Mouse (Mus musculus) heart, postnatal 0 days (tissue): ENCODE results near the gene Irx2. TPM values are rescaled to one million over a fixed set of nuclear protein-coding genes. Genes with fewer than 3 reads are reported as not detected.

Experiments used
- ATAC-seq: fragments of 200-750 bp; cut with Nextera tagmentation; 2 replicates; pipeline ENCODE4 v1.8.0; 2017; ENCODE audit warnings: low read depth, moderate number of reproducible peaks, moderate library complexity; ENCODE audit not compliant: insufficient read depth
- DNase-seq: peaks from one replicate; pipeline ENCODE4 v3.0.0-alpha.2; 2016; ENCODE audit warnings: low spot score
- H3K27ac ChIP-seq: fragments of 300-500 bp; sonication (generic); 2 replicates; pipeline ENCODE4 v1.5.1; 2014; ENCODE audit warnings: low read depth, mild to moderate bottlenecking
- H3K27me3 ChIP-seq: fragments of 300-500 bp; sonication (generic); 2 replicates; pipeline ENCODE4 v1.6.1; 2014; ENCODE audit warnings: low read length, mixed read lengths; ENCODE audit not compliant: control insufficient read depth, insufficient read depth
- H3K36me3 ChIP-seq: fragments of 300-500 bp; sonication (generic); replicated peaks from 2 replicates; pipeline ENCODE4 v1.6.1; 2014; ENCODE audit warnings: low read length, mixed read lengths; ENCODE audit not compliant: control insufficient read depth, insufficient read depth
- H3K4me1 ChIP-seq: fragments of 300-500 bp; sonication (generic); 2 replicates; pipeline ENCODE4 v1.6.1; 2014; ENCODE audit warnings: antibody characterized with exemption; ENCODE audit not compliant: control insufficient read depth, insufficient read depth
- H3K4me2 ChIP-seq: fragments of 300-500 bp; sonication (generic); 2 replicates; pipeline ENCODE4 v1.6.1; 2014; ENCODE audit warnings: low read depth, mild to moderate bottlenecking, low read length, moderate library complexity
- H3K4me3 ChIP-seq: fragments of 300-500 bp; sonication (generic); 2 replicates; pipeline ENCODE4 v1.5.1; 2014; ENCODE audit warnings: low read depth, low read length
- H3K9ac ChIP-seq: fragments of 300-500 bp; sonication (generic); replicated peaks from 2 replicates; pipeline ENCODE4 v1.6.1; 2014; ENCODE audit warnings: low read depth, low read length, mixed read lengths
- H3K9me3 ChIP-seq: fragments of 300-500 bp; sonication (generic); replicated peaks from 2 replicates; pipeline ENCODE4 v1.6.1; 2016; ENCODE audit warnings: low read length; ENCODE audit not compliant: control insufficient read depth
- CTCF ChIP-seq: IDR thresholded peaks from 2 replicates; pipeline ENCODE4 v1.5.1; 2016; ENCODE audit warnings: antibody characterized with exemption, control low read depth, low read depth
- EP300 ChIP-seq: IDR thresholded peaks from 2 replicates; pipeline ENCODE4 v1.6.1; 2016; ENCODE audit warnings: antibody characterized with exemption, low read depth
- WGBS: fragments of 180-500 bp; shearing (Covaris S2); extraction: QIAGEN DNeasy Blood & Tissue Kit; methylation state at CpG from one replicate; pipeline ENCODE4 v1.1.7; 2014; 5-methylcytosine and 5-hydroxymethylcytosine counted together
- polyA plus RNA-seq: library from polyadenylated mRNA; unstranded; fragments of >200 nt; fragmentation: Nextera tagmentation; extraction: Ambion mirVana; gene quantifications from 2 replicates; pipeline ENCODE4 v1.2.1, GENCODE M21; 2015
- total RNA-seq: library from RNA; depleted of rRNA; stranded (reverse); fragments of >200 nt; gene quantifications from 2 replicates; pipeline ENCODE4 v1.2.3, GENCODE M21; 2014; ENCODE audit warnings: low replicate concordance

Irx2 gene
- total and polyA plus RNA-seq, 2 experiments from 2014 or later: 6.7 to 18.7 TPM

DNA sequence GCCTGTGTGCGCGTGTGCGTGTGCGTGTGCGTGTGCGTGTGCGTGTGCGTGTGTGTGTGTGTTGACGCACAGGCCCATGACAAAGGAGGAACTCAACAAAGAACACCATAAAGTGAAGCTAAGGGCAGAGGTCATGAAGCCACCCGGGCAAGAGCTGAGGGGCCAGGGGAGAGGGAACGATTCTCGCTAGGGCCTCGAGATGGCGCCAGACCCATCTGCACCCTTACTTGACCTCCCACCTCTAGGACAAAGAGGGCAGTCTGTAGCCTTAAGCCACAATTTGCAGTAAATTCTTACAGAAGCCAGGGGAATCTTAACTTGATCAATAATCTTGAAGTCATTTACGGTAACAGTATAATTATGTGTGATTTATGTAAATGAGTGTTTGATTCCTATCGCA is 19.9 kb upstream of the Irx2 start:
- H3K4me1 ChIP-seq: no peaks in the 10 kb centered on the region
- DNase-seq (no peak), ATAC-seq (no peak)
- no peak overlapping the region for H3K4me2 ChIP-seq
- H3K36me3 ChIP-seq: no peaks in the 10 kb centered on the region
- H3K27ac ChIP-seq: no peak overlapping the region
- no peak overlapping the region for H3K9ac ChIP-seq
- WGBS: 71% methylated on average over 16 of the region's 16 CpGs
- H3K4me3 ChIP-seq: no peak overlapping the region
- H3K27me3 ChIP-seq: no peaks in the 10 kb centered on the region
- 0 out of 2 replicates have a peak, but pooled peaks cover 3% of the 10 kb centered on the region for H3K9me3 ChIP-seq
- TF ChIP-seq CTCF (no peak), EP300 (no peak)

DNA sequence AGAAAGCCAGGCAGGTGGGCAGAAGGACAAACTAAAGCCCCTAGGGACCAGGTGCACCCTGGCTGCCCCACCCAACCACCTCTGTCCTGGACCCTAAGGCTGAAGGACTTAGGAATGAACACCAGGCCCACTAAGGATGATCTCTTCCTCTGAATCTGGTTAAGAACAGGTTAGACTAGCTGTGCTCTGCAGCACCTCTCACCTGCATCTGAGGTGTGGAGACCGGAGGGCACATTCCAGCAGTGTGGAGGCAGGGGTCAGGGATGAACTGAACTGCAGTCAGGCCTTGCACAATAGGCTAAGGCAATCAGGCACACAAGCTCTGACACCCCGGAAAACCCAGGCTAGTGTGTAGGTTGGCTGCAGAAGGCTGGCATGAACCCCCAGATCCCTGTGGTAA is 18.3 kb upstream of the Irx2 start:
- no peak overlapping the region for H3K4me3 ChIP-seq
- H3K27ac ChIP-seq: no peak overlapping the region
- TF ChIP-seq EP300: no peak
- no peak for TF ChIP-seq CTCF
- no peak overlapping the region for H3K9ac ChIP-seq
- no peak overlapping the region for H3K4me2 ChIP-seq
- H3K27me3 ChIP-seq: no peaks in the 10 kb centered on the region
- no peak for DNase-seq
- H3K9me3 ChIP-seq: 0 out of 2 replicates have a peak, but pooled peaks cover 3% of the 10 kb centered on the region
- H3K36me3 ChIP-seq: no peaks in the 10 kb centered on the region
- no peak for ATAC-seq
- H3K4me1 ChIP-seq: no peaks in the 10 kb centered on the region
- 90% methylated on average over 2 of the region's 2 CpGs for WGBS

DNA sequence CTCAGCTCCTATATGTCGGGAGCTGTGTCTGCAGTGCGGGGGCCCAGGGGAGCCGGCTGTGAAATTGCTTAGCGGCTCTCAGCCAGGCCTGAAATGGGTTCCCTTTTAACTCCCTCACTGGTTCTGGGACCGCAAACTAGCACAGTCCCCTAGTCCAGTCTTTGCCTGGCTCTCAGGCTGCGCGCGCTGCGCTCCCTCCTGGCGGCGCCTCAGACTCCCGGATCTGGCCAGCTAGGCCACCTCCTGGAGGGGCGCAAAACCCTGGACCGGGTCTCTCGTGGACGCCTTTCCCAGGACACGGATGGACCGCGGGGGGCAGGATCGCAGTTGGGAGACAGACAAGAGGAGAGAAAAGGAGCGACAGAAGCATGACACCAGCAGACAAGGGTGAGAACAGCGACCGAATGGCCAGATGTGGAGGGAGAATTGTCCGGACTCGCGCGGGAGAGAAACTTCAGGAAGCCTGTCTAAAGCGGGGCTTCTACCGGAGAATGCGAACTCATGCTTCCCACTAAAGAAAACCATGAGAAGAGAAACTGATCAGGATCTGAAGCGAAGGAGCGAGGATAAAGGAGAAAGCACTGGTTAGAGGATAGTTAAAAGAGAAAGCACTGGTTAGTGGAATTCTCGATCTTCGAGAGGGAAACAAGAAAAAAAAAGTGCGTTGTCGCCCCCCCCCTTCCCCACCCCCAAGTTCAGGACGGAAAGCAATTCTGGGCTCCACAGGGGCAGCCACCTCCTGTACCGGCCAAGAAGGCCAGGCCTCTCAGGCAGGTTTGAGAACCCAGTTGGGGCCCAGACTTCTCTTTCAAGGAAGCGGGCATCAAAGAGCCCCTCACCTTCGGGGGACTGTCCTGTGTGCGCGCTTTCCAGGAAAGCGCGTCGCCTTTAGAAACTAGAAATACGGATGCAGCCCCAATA is 4.4 kb upstream of the Irx2 start:
- Histone ChIP-seq H3K9me3 (no peaks in the 10 kb centered on the region), H3K4me1 (peaks cover 7% of the 10 kb centered on the region), H3K27ac (no peak overlapping the region), H3K9ac (peak overlapping the region; percentile 42), H3K36me3 (no peaks in the 10 kb centered on the region), H3K4me2 (peak overlapping the region; percentile 68), H3K4me3 (peak overlapping the region; percentile 51), H3K27me3 (peaks cover 82% of the 10 kb centered on the region)
- TF ChIP-seq EP300 (no peak), CTCF (peak; percentile 45)
- 2% methylated on average over 46 of the region's 46 CpGs for WGBS
- ATAC-seq (no peak), DNase-seq (no peak)

DNA sequence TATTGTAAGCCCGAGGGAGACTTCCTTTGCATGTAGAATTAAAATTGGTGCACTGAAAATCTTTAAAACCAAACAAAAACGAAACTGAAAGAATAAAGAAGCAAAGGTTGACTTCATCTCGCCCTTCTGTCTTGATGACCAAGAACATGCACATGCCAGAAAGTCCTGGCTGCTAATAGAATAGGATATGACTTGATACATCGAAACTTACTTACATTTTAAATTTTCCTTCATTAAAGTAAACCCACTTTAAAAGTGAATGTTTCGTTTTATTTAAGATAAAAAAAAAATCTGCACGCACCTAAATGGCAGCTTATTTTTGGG is 3.8 kb upstream of the Irx2 start:
- 5% methylated on average over 6 of the region's 6 CpGs for WGBS
- Histone ChIP-seq H3K9ac (peak overlapping the region; percentile 42; the same call in 1 of the 2 replicates), H3K36me3 (no peaks in the 10 kb centered on the region)

DNA sequence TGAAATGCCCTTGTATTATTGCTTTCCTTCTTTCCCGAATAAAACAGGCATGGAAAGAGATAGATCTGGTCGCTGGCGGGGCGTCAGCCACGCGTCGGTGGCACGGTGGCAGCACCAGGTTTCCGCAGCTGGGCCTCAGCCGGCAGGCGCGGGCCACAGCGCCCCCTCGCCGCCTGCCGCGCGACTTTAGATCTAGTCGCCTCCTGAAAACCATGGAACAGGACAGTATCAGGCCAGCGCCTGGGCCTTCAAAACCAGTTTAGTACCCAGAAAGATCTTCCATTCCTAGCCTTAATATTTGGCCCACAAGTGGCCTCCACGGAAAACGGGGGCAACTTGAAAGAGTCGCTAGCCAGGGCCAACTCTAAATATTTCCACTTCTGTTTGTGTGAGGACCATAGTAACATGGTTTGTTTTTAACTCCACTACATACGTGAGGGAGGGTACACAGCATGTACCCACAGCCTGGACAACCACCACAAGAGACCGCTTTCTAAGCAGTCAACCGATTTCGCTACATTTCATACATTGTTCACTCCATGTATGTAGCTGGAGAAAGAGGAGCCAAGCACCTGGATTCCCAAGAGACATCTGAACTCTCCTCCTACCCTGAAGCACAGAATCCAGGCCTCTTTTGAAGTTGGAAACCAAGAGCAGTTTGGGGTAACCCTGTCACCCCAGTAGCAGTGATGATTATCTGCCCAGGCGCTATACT is 3.2 kb upstream of the Irx2 start:
- ATAC-seq: no peak
- WGBS: 15% methylated on average over 28 of the region's 28 CpGs
- DNase-seq: no peak
- Histone ChIP-seq H3K36me3 (no peaks in the 10 kb centered on the region), H3K4me2 (peak overlapping the region; percentile 68), H3K9ac (no peak overlapping the region; the same call in 1 of the 2 replicates), H3K27me3 (peaks cover 94% of the 10 kb centered on the region), H3K4me3 (peak overlapping the region; percentile 51), H3K9me3 (no peaks in the 10 kb centered on the region), H3K4me1 (peaks cover 7% of the 10 kb centered on the region), H3K27ac (no peak overlapping the region)
- no peak for TF ChIP-seq EP300
- TF ChIP-seq CTCF: 0 out of 2 replicates have a peak, but pooled peaks have one; percentile 18

More for the DNA sequence above, 3.8 kb upstream of the Irx2 start:
- TF ChIP-seq EP300 (no peak), CTCF (no peak)
- no peak overlapping the region for H3K27ac ChIP-seq
- H3K4me2 ChIP-seq: peak overlapping the region; percentile 68
- no peaks in the 10 kb centered on the region for H3K9me3 ChIP-seq
- DNase-seq (no peak), ATAC-seq (no peak)
- H3K4me1 ChIP-seq: peaks cover 7% of the 10 kb centered on the region
- peak overlapping the region; percentile 51 for H3K4me3 ChIP-seq
- H3K27me3 ChIP-seq: peaks cover 89% of the 10 kb centered on the region
